Mouse (Mus musculus) cortical plate, adult 2 months (tissue): Measurements from ENCODE around the gene Top2a.

Experiments used
- CTCF ChIP-seq: fragments of 200-500 bp; IDR thresholded peaks from 2 replicates; pipeline ENCODE4 v1.5.1; 2011; ENCODE audit warnings: mild to moderate bottlenecking, control low read depth, low read length; ENCODE audit not compliant: insufficient read depth; ENCODE audit errors: extremely low read depth
- POLR2A ChIP-seq: fragments of 200-500 bp; IDR thresholded peaks from 2 replicates; pipeline ENCODE4 v1.6.1; 2011; ENCODE audit warnings: mild to moderate bottlenecking, low read length, control low read depth; ENCODE audit not compliant: insufficient read depth; ENCODE audit errors: extremely low read depth

DNA sequence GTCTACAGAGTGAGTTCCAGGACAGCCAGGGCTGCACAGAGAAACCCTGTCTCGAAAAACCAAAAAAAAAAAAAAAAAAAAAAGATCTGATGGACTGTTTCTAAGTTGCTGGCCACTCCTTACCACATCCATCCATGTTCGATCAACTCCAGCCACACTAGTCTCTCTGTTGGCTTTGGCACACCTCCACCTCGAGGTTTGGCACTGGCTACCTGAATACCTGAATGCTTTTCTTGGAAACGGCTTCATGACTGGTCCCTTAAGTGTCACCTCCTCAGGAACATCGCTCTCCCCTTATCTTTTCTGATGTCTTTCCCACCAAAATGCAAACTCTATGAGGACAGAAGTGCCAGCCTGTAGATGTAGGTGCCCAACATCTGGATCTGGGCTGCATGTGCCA, 44.6 kb downstream of the Top2a start:
- TF ChIP-seq CTCF (no peak), POLR2A (no peak)
